Mouse (Mus musculus): ENCODE measurements at regions not wholly inside any gene's neighbourhood (a gene's known extent, or its start where the extent isn't known, plus 50 kb on each side); places are given as distances from the start of the nearest gene placed in this dataset.

DNA sequence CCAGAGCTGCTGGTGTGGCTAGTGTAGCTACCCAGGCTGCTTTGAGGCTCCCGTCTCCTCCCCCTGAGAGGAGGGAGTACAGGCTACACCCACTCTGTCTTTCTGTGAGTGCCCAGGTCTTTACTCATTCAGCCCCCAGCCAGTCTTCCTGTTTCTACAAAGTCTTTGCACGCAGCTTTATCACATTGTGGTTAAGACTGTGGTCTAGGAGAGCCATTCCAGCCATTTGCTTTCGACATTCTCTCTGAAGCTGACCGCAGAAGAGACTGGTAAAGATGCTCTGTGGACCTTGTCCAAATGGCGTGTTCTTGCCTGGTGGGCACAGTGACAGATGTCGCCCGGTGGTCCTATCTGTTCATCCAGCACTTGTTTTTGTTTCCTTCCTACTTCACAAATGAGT, 62.0 kb downstream of the Tpra1 start:
- ATAC-seq (replicated peaks) = no peak
- Histone ChIP-seq H3K9me3 (no peaks in the 10 kb centered on the region), H3K36me3 (replicated peaks) (no peaks in the 10 kb centered on the region)

DNA sequence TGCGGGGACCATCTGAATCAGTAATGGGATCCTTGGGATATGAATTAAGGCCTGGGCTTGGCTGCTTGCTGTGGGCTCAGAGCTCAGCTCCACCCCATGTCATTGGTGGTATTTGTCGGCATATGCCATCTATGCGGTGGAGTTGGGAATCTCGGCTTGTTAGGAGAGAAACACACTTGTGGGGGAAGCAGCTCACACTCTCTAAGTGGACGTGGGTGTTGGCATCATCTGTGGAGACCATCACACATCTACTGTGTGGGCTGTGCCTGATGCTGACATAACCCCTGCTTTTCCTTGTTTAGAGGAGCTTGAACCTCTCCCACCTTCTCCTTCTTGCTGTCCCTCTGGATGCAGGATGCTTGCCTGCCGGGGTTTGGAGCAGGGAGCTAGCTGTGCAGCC, 62.9 kb downstream of the Tpra1 start:
- H3K4me3 ChIP-seq = no peak overlapping the region
- H3K4me1 ChIP-seq = peaks cover 29% of the 10 kb centered on the region
- no peak for ATAC-seq (replicated peaks)
- no peaks in the 10 kb centered on the region for H3K9me3 ChIP-seq
- H3K27me3 ChIP-seq (replicated peaks) = no peaks in the 10 kb centered on the region
- no peak overlapping the region for H3K4me2 ChIP-seq
- H3K27ac ChIP-seq = peak overlapping the region; percentile 46
- WGBS = 88% methylated on average over 6 of the region's 6 CpGs
- H3K36me3 ChIP-seq (replicated peaks) = no peaks in the 10 kb centered on the region
- no peak overlapping the region for H3K9ac ChIP-seq

More for the DNA sequence above, 62.0 kb downstream of the Tpra1 start:
- Histone ChIP-seq H3K27me3 (replicated peaks) (no peaks in the 10 kb centered on the region), H3K9ac (no peak overlapping the region), H3K4me1 (peaks cover 27% of the 10 kb centered on the region), H3K4me2 (no peak overlapping the region), H3K27ac (no peak overlapping the region), H3K4me3 (no peak overlapping the region)
- WGBS = 81% methylated on average over 7 of the region's 7 CpGs

DNA sequence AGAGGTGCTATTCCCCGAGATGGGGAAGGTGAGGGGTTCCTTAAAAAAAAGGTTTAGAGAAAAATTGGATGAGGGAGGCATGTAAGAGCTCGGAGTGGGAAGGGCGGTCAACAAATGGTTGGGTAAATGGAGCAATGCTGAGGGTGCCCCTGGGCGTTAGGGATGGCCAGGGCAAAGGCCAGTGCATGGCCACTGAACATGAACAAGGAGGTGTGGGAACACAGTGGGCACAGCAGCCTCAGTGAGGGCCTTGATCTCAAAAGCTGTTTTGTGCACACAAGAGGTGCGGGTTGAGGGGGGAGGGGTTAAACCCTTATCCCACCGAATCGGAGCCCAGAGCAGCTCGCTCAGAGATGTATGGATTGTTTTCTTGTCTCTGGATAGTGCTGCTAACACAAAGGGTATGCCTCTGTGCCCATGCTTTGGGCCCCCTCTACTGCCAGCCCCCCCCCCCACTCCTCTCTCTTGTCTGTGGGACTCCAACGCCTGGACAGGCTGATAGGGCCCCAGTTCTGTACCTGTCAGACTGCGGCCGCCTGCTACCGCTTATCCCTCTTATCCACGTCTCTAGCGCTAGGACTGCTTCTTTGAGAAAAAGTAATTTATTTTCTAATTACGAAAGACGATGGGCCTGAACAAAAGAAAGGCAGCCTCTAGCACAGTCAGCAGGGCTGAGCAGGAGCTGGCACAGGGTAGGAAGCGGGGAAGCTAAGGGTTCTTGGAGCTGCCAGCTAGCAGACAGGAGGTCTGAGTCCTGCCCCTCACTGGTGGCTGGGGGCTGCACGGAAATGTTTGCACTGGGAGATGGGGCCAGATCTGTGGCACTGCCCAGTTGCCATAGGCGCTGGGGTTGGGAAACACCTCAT, 63.5 kb downstream of the Tpra1 start:
- ATAC-seq (replicated peaks) = peak; percentile 77
- Histone ChIP-seq H3K36me3 (replicated peaks) (no peaks in the 10 kb centered on the region), H3K4me3 (no peak overlapping the region), H3K9ac (no peak overlapping the region), H3K27me3 (replicated peaks) (no peaks in the 10 kb centered on the region), H3K4me2 (no peak overlapping the region), H3K9me3 (no peaks in the 10 kb centered on the region), H3K27ac (peak overlapping the region; percentile 46), H3K4me1 (peaks cover 30% of the 10 kb centered on the region)
- WGBS = 28% methylated on average over 19 of the region's 19 CpGs

DNA sequence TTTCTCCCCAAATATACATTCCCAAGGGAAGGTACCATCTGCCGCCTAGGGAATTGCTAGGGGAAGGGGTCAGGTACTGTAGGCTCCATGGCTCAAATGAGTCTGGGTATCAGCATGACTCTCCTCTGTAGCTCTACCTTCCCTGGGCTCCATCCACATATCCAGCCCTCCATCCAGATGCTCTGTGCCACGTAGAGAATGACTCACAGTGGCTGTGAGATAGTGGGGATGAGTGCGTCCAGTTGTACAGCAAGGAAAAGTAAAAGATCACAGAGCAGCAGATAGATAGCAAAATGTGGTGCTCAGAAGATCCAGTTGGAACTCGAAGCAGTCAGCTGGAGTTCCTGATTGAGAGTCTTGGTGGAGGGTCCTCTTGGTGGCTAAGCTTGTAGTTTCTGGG, 64.5 kb downstream of the Tpra1 start:
- WGBS = 84% methylated on average over 4 of the region's 4 CpGs
- Histone ChIP-seq H3K27ac (peak overlapping the region; percentile 46), H3K9me3 (no peaks in the 10 kb centered on the region), H3K27me3 (replicated peaks) (no peaks in the 10 kb centered on the region), H3K4me2 (no peak overlapping the region), H3K9ac (no peak overlapping the region), H3K4me3 (no peak overlapping the region), H3K4me1 (peaks cover 36% of the 10 kb centered on the region), H3K36me3 (replicated peaks) (no peaks in the 10 kb centered on the region)
- ATAC-seq (replicated peaks) = no peak

DNA sequence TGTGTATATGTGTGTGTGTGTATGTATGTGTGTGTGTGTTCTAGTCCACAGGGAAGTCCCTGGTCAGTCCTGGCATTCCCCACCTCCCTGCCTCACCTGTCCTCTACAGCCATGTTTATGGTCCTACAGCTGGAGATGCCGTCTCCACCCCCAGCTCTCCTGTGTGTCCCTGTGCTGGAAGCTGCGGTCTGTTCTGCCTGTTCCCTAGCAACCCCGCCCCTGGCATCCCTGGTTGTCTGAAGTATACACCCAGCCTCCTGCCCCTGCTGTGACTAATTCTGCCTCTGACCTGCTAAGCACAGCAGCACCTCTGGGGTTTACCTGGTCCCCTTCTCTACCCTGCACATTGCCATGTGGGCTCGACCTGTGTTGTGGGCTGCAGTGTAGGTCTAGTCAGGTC, 66.8 kb downstream of the Tpra1 start:
- Histone ChIP-seq H3K4me1 (peaks cover 45% of the 10 kb centered on the region), H3K27ac (no peak overlapping the region), H3K4me3 (no peak overlapping the region), H3K36me3 (replicated peaks) (no peaks in the 10 kb centered on the region), H3K9ac (no peak overlapping the region), H3K4me2 (no peak overlapping the region), H3K9me3 (no peaks in the 10 kb centered on the region), H3K27me3 (replicated peaks) (no peaks in the 10 kb centered on the region)
- WGBS = 39% methylated on average over 4 of the region's 4 CpGs
- ATAC-seq (replicated peaks) = no peak

DNA sequence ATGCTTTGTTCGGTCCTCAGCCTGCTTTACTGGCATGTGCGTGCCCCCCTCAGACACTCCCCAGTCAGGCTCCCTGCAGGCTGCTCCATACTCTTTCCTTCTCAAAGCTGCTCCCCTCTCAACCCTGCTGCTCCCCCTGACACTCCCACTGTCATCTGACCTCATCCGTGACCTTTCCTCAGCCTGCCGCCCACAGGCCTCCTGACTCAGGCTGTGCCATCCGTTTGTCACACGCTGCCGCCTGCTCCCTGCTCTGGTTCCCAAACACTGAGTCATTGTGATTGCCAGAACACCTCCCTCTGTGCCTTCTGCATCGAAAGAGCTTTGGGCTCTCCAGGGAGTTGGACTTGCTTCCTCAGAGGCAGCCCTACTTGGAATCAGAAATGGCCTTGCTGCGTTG, 69.7 kb downstream of the Tpra1 start:
- no peak overlapping the region for H3K4me2 ChIP-seq
- WGBS = 21% methylated on average over 9 of the region's 9 CpGs
- H3K27me3 ChIP-seq (replicated peaks) = no peaks in the 10 kb centered on the region
- no peaks in the 10 kb centered on the region for H3K9me3 ChIP-seq
- peak overlapping the region; percentile 49 for H3K27ac ChIP-seq
- H3K4me3 ChIP-seq = no peak overlapping the region
- H3K4me1 ChIP-seq = peaks cover 62% of the 10 kb centered on the region
- H3K9ac ChIP-seq = no peak overlapping the region
- no peaks in the 10 kb centered on the region for H3K36me3 ChIP-seq (replicated peaks)
- ATAC-seq (replicated peaks) = no peak

DNA sequence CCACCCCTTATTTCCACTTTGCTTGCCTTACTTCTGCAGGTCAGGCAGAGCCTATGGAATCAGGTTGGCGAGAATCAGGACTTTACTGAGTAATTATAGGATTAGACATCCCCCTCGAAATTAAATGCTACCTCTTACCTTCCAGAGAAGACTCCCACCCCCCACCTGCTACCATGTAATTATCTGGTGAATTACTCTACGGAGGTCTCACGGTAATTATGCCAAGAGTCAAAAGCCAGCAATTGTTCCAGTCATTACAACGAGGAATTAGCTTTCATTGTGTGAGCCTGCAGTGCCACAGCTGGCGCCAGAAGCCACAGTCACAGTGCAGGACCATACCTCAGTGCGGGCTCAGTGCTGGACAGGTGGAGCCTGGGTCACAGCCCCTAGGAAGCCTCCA, 72.4 kb downstream of the Tpra1 start:
- H3K27me3 ChIP-seq (replicated peaks) = no peaks in the 10 kb centered on the region
- peaks cover 82% of the 10 kb centered on the region for H3K4me1 ChIP-seq
- no peak overlapping the region for H3K4me2 ChIP-seq
- ATAC-seq (replicated peaks) = no peak
- H3K9ac ChIP-seq = no peak overlapping the region
- 10% methylated on average over 7 of the region's 7 CpGs for WGBS
- H3K4me3 ChIP-seq = no peak overlapping the region
- no peaks in the 10 kb centered on the region for H3K9me3 ChIP-seq
- peak overlapping the region; percentile 58 for H3K27ac ChIP-seq
- H3K36me3 ChIP-seq (replicated peaks) = no peaks in the 10 kb centered on the region

DNA sequence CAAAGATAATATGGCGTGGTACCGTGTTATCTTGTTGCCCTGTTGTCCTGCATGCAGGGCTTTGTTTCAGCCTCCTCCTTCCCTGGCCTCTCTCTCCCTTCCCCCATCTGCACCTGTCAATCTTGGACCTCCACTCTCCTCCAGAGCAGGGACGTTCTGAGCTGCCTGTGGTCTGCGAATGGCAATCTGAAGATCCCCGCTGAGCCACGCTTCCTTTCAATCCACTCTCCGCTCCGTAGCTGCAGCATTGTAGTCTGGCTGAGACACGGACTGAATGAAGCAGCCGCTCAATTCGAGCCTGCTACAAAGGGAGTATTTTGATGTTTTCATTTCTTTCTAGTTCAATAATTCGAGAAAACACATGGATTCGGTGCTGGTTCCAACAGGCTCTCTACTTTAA, 74.5 kb downstream of the Tpra1 start:
- no peaks in the 10 kb centered on the region for H3K36me3 ChIP-seq (replicated peaks)
- H3K4me2 ChIP-seq = peak overlapping the region; percentile 23; the same call in 1 of the 2 replicates
- H3K27me3 ChIP-seq (replicated peaks) = no peaks in the 10 kb centered on the region
- H3K9ac ChIP-seq = 0 out of 2 replicates have a peak overlapping the region, but pooled peaks have one; percentile 0
- H3K4me3 ChIP-seq = no peak overlapping the region
- WGBS = 2% methylated on average over 13 of the region's 13 CpGs
- ATAC-seq (replicated peaks) = peak; percentile 34
- H3K9me3 ChIP-seq = no peaks in the 10 kb centered on the region
- peaks cover 80% of the 10 kb centered on the region for H3K4me1 ChIP-seq
- peak overlapping the region; percentile 80 for H3K27ac ChIP-seq

DNA sequence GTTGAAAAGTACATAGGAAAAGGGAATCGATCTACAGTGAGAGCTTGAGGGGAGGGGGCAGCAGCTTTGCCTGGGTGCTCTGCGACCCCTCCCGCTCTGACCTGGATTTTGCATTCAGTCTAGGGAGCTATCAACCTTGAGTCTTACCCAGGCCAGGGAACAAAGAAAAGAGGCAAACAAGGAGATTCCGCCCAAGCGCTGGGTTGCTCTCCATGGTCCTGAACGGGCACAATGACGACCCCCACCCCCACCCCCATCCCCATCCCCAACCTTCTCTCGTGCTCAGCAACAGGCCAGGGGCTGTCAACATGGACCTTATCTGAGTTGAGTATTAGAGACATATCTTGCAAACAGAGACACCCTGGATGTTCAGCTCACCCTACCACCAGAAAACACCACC, 74.9 kb downstream of the Tpra1 start:
- Histone ChIP-seq H3K9me3 (no peaks in the 10 kb centered on the region), H3K4me2 (peak overlapping the region; percentile 23; the same call in 1 of the 2 replicates), H3K27ac (peak overlapping the region; percentile 80), H3K4me3 (no peak overlapping the region), H3K4me1 (peaks cover 79% of the 10 kb centered on the region), H3K36me3 (replicated peaks) (no peaks in the 10 kb centered on the region), H3K27me3 (replicated peaks) (no peaks in the 10 kb centered on the region), H3K9ac (no peak overlapping the region)
- no peak; the same call in 1 of the 2 replicates for ATAC-seq (replicated peaks)
- WGBS = 5% methylated on average over 8 of the region's 8 CpGs

DNA sequence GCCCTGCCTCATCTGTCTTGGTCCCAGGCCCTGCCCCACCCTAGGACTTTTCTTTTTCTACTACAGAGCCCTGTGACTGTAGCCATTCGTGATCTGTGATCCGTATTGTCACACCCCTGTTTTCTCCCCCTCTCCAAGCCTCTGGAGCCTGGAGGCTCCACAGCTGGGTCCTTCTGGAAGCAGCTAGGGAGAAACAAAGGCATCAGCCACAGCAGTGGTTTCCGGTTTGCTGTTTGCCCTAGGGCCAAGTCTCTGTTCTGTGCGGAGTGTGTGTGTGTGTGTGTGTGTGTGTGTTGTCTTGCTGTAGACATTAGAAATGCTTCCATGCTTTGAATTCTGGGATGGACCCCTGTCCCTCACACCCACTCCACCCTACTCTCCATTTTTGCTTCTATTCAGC, 76.9 kb downstream of the Tpra1 start:
- H3K27ac ChIP-seq = peak overlapping the region; percentile 81
- H3K4me2 ChIP-seq = no peak overlapping the region
- H3K36me3 ChIP-seq (replicated peaks) = no peaks in the 10 kb centered on the region
- H3K4me1 ChIP-seq = peaks cover 91% of the 10 kb centered on the region
- H3K4me3 ChIP-seq = no peak overlapping the region
- H3K9me3 ChIP-seq = no peaks in the 10 kb centered on the region
- ATAC-seq (replicated peaks) = no peak
- no peak overlapping the region for H3K9ac ChIP-seq
- H3K27me3 ChIP-seq (replicated peaks) = no peaks in the 10 kb centered on the region
- 28% methylated on average over 4 of the region's 4 CpGs for WGBS

DNA sequence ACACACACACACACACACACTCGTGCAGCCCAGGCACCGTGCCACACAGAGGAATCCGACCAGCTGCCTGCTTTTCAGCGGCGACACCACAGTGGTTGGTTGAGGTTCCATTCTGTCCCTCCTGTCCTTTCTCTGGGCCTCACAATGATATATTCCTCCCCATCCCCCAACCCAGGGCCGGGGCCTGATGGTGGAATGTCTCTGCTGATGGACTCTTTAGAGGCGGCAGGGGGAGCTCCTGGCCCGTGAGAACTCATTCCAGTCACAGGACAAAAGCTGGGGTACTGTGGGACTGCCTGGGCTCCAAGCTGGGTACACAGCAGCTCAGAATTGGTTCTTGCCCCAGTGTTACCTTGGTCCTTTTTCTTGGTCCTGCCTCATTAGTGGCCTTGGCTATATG, 78.1 kb downstream of the Tpra1 start:
- Histone ChIP-seq H3K4me2 (no peak overlapping the region), H3K27me3 (replicated peaks) (no peaks in the 10 kb centered on the region), H3K9me3 (no peaks in the 10 kb centered on the region), H3K9ac (no peak overlapping the region), H3K36me3 (replicated peaks) (no peaks in the 10 kb centered on the region), H3K4me1 (peaks cover 91% of the 10 kb centered on the region), H3K27ac (peak overlapping the region; percentile 81), H3K4me3 (no peak overlapping the region)
- 2% methylated on average over 8 of the region's 8 CpGs for WGBS
- ATAC-seq (replicated peaks) = peak; percentile 84

DNA sequence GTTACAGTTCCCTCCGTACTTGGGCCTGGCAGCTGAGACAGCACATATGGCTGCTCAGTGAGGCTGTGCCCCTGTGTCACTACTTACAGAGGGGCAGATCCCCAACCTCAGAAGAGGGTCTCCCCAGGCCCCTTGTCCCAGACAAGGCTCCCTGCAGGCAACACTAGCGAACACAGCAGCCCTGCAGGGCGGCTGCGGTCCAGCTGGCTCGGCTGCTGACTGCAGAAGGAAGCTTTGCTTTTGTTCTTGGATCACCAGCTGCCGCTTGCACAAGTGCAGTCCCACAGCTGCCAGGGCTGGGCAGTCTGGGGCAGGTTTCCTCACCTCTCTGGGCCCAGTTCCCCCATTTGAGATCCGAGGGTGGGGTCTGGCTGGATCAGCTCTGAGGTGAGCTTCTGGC, 79.5 kb downstream of the Tpra1 start:
- WGBS = 14% methylated on average over 7 of the region's 7 CpGs
- Histone ChIP-seq H3K4me3 (no peak overlapping the region), H3K9me3 (no peaks in the 10 kb centered on the region), H3K27ac (peak overlapping the region; percentile 65), H3K9ac (0 out of 2 replicates have a peak overlapping the region, but pooled peaks have one; percentile 28), H3K4me2 (peak overlapping the region; percentile 17; the same call in 1 of the 2 replicates), H3K27me3 (replicated peaks) (no peaks in the 10 kb centered on the region), H3K4me1 (peaks cover 78% of the 10 kb centered on the region), H3K36me3 (replicated peaks) (no peaks in the 10 kb centered on the region)
- ATAC-seq (replicated peaks) = no peak

DNA sequence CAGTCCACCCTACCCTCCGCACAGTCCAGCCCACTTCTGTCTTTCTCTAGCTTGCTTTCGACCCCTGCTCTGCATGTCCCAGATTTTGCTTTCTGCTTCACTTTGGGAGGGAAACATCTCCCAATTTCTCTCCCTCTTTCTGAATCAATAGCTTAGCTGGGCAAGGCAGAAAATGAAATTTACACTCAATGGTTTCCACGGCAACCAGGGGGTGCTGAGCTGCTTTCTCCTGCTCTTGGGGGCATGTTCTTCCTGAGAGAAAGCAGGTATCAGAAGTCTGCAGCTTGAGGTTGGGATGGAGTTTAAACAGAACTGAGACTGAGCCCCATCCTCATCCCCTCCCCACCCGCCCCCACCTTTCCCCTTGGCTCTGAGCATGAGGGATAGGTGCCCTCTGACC, 82.1 kb downstream of the Tpra1 start:
- H3K36me3 ChIP-seq (replicated peaks) = no peaks in the 10 kb centered on the region
- H3K27me3 ChIP-seq (replicated peaks) = no peaks in the 10 kb centered on the region
- H3K27ac ChIP-seq = peak overlapping the region; percentile 48
- H3K4me1 ChIP-seq = peaks cover 52% of the 10 kb centered on the region
- H3K4me2 ChIP-seq = no peak overlapping the region
- no peaks in the 10 kb centered on the region for H3K9me3 ChIP-seq
- no peak overlapping the region for H3K4me3 ChIP-seq
- ATAC-seq (replicated peaks) = no peak
- no peak overlapping the region for H3K9ac ChIP-seq
- WGBS = 49% methylated on average over 4 of the region's 4 CpGs
